Mouse (Mus musculus) fat pad, adult 2 months (tissue): ENCODE measurements around the gene 3425401B19Rik.

Source experiments
- DNase-seq: peaks from one replicate; pipeline ENCODE4 v3.0.0-alpha.2; 2011; ENCODE audit warnings: low read depth, low spot score; ENCODE audit errors: extremely low read depth

Gene 3425401B19Rik

GRCm38 (mm10) chr14:32685124-32685826 is at the start of gene 3425401B19Rik:
Gene 3425401B19Rik (minus strand): TSS chr14:32685293.
- DNase-seq = no peak

DNA sequence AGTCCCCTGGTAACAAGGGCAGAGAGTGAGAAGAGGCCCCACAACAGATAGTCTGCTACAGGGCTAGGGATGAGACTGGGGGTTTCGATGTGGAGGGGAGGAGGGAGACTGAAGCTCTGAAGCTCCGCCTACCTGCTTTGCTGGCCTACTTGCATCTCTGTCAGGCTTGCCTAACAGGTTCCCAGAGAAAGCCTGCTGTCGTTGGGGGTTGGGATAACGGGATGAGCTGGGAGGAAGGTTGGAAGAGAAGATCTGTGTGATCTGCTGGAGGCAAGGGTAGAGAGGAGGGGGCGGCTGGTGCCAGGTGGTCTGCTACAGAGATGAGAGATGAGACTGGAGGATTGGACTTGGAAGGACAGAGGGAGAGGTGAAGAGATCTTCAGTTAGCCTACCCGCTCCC is 47.9 kb upstream of the 3425401B19Rik start:
- DNase-seq = no peak

DNA sequence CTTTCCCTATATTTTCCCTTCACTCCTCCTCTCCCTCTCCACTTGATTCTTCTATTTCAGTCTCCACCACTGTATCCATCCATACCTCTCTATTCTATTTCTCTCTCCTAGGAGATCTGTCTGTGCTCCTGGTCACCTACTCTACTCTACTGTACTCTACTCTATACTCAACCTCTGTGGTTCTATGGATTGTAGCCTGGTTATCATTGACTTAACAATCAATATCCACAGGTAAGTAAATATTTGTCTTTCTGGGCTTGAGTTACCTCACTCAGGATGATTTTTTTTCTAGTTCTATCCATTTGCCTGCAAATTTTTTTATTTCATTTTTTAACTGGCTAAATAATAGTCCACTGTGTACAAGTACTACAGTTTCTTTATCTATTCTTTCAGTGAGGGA is 41.8 kb upstream of the 3425401B19Rik start:
- no peak for DNase-seq

DNA sequence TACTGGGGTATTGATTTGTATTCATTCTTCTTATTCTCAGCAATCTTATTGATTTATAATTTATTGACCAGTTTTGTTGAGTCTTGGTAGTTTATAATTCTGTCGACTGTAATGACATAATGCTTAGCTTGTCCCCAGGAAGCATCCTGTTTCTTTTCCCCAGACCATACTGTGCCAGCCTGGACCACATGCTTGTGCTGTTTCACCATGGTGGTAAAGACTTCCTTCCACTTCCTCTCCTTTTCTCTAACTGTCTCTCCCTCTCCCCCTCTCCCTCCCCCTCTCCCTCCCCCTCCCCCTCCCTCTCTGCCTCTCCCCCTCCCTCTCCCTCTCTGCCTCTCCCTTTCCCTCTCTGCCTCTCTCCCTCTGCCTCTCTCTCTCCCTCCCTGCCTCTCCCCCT is 36.4 kb upstream of the 3425401B19Rik start:
- no peak for DNase-seq

- no peak for DNase-seq
These were observed 31.8 kb upstream of the 3425401B19Rik start for GRCm38 (mm10) chr14:32716763-32717439.

GRCm38 (mm10) chr14:32715489-32715888 is 30.4 kb upstream of the 3425401B19Rik start:
- DNase-seq = no peak

GRCm38 (mm10) chr14:32715076-32715475 is 30.0 kb upstream of the 3425401B19Rik start:
- no peak for DNase-seq

GRCm38 (mm10) chr14:32709861-32710260 is 24.8 kb upstream of the 3425401B19Rik start:
- DNase-seq = no peak

DNA sequence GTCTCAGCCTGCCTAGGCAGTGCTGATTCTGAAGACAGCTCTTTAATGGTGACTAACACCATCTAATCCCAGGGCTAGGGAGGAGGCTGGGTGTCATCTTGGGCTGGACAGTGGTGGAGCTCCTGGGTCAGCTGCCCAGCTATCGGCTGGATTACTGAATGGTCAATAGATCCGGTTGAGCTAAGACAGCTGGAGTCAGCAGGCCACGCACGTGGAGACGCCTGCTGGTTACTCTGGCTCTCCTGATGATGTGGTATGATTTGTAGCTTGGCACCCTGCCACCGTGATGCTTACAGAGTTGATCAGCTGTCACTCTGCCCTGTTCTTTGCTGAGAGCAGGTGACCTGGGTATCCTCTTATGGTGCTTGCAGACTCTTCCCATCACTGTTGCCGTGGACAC is 23.7 kb upstream of the 3425401B19Rik start:
- DNase-seq = no peak

DNA sequence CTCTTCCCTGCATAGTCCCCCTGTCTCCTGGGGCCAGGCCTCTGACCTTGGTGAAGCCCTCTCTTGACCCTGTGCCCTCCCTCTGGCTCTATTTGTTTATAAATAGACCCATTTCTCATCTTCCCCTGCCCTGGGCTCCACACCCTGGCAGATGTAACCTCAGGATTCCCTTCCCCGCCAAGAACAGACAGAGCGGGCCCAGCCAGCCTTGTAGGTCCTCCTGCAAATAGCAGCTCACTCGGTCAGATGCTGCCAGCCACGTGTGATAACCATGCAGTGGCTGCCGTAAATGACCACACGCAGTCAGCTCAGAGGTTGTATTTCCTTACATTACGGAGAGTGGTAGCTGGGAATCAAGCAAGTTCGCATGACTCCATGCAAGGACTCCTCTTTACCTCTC is 22.8 kb upstream of the 3425401B19Rik start:
- DNase-seq = no peak

DNA sequence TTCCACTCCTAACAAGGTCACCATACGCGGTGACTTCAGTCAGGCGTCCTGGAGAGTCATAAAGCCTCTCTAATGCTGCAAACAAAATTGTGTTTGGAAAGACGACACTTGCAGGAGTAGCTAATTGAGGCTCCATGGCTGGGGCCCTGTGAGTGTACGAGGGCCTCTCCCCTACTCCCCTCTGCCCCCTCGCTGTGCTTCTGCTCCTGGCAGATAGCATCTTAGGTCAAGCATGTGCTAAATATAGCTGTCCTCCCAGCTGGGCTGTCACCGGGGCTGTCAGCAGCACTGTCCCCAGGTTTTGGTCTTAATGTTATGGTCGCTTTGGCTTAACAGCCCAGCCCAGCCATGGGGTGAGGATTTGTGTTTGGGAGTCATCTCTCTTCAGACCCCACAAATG is 15.9 kb upstream of the 3425401B19Rik start:
- no peak for DNase-seq

DNA sequence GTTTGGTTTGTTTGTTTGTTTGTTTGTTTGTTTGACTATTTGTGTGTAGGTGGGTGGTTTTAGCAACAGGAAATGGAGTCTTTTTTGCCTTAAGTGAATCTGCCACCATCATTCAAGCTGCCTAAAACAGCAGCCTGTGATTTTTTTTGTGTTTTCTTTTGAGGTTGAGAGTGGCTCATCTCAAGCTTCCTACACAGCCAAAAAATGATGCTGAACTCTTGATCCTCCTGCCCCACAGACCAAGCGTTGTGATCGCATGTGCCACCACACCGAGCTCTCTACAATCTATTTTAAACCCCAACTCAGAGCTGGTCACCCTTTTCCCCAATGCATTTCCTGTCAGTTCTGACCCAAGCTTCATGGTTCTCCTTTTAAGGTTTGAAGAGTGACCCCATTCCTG is 13.5 kb upstream of the 3425401B19Rik start:
- DNase-seq = no peak

- no peak for DNase-seq
These were observed 12.7 kb upstream of the 3425401B19Rik start for GRCm38 (mm10) chr14:32697774-32698173.

- DNase-seq = no peak
These were observed 11.3 kb upstream of the 3425401B19Rik start for GRCm38 (mm10) chr14:32696344-32696743.

DNA sequence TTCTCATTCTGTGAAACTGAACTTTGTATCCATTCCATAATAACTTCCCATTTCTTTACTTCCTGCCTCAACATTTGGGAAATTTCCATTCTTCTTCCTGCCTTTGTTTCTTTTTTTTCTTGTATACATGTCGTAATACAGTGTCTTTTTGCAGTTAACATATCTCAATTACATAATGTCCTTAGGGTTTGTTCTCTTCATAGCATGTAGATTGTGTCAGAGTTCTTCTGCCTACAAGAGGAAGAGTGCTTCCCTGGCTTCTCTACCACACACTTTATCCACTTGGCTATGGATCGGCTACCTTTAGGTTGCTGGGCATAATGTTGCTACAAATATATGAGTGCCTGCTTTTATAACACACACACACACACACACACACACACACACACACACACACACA is 10.8 kb upstream of the 3425401B19Rik start:
- no peak for DNase-seq

- DNase-seq = no peak
These were observed 373 bp downstream of the 3425401B19Rik start for GRCm38 (mm10) chr14:32684735-32685105.

GRCm38 (mm10) chr14:32683982-32684734 is 935 bp downstream of the 3425401B19Rik start:
- DNase-seq = no peak

GRCm38 (mm10) chr14:32683251-32683838 is 1.7 kb downstream of the 3425401B19Rik start:
- no peak for DNase-seq

DNA sequence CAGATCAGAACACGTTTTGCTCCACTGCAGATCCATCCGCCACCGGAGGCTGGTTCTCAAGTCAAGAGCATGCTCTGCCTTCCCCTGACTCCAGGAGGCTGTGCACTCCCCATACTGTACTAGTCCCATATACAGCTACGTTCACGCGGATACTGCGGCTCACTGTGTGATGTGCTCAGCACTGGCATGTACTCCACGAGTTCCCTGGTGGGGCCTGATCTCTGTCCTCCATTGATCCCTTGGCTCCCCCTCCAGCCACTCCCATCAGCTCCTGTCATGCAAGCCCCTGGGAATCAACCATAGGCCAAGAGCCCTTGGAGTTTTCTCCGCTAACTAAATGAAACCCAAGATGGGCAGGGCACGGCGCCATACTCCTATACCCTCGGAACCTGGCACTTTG is 2.6 kb downstream of the 3425401B19Rik start:
- DNase-seq = no peak

GRCm38 (mm10) chr14:32681603-32682002 is 3.5 kb downstream of the 3425401B19Rik start:
- DNase-seq = no peak

DNA sequence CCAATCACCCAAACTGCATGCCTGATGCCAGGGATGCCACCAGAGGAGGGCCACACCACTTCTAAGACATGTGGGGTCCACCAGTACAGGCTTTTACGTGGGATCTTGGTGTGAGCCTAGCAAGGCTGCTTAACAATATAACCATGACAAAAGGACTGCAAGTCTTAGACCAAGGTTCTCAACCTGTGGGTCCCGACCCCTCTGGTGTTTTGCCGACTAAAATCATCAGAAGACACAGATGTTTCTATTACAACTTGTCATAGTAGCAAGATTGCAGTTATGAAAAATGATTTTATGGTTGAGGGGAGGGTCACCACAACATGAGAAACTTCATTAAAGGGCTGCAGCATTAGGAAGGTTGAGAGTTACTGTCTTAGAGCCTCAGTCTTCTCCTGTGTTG is 6.5 kb downstream of the 3425401B19Rik start:
- DNase-seq = no peak

- DNase-seq = no peak
These were observed 11.9 kb downstream of the 3425401B19Rik start for GRCm38 (mm10) chr14:32673178-32673577.
